ENCODE assay signal across 8 mouse cellular contexts in genomic region chr4:86634873-86635272, GRCm38 (mm10). TPM values are rescaled to one million over a fixed set of nuclear protein-coding genes. Genes with fewer than 3 reads are reported as not detected.
DNase-seq lines count a peak whose midpoint lies in the region; ATAC-seq and TF ChIP-seq lines count a peak whose summit lies in the region.
"Not testable (repeated sequence)": the region's sequence is repeated elsewhere in the genome, so short reads cannot be mapped to it uniquely, and the experiment has no call there.

No protein-coding gene starts in this region.

- H3K4me1 ChIP-seq in cerebellum, adult 2 months (ENCODE audit: control insufficient read depth, insufficient read depth, low read length); kidney, embryonic 15.5 days; lung, embryonic 15.5 days; stomach, embryonic 15.5 days: not testable (repeated sequence)
- H3K4me1 ChIP-seq in liver, embryonic 14.5 days (replicated peaks; ENCODE audit: control insufficient read depth in 2 of 2, insufficient read depth in 2 of 2, low read length in 1 of 2): peaks cover 18 to 19% of the 10 kb centered on the region in 2 experiments

- H3K9me3 ChIP-seq in kidney, embryonic 15.5 days (replicated peaks); liver, embryonic 14.5 days (ENCODE audit: control insufficient read depth, low read length); lung, embryonic 15.5 days; stomach, embryonic 15.5 days: not testable (repeated sequence)

- POLR2A ChIA-PET in Patski (lab: Charles Lee): interaction anchor here (0.7 kb wide), 1 partner anchor 44 kb away, joined by 4 read pairs; no protein-coding TSS in a partner anchor

- TF ChIP-seq CTCF in Patski (IDR thresholded peaks at IDR 0.05); cerebellum, adult 2 months (IDR thresholded peaks at IDR 0.05; ENCODE audit: borderline replicate concordance, insufficient read depth, low read depth, low read length); liver, embryonic 14.5 days (IDR thresholded peaks at IDR 0.05; ENCODE audit: low read depth): not testable (repeated sequence)

- peak; percentile 29 for ATAC-seq in Patski
- peak; percentile 59 for ATAC-seq in erythroid progenitor cell, adult 5-6 weeks (replicated peaks; ENCODE audit: low FRiP score, poor library complexity, severe bottlenecking)
- peak; percentile 88 for ATAC-seq in kidney, embryonic 15.5 days (replicated peaks; ENCODE audit: low FRiP score)
- peak; percentile 100 for ATAC-seq in liver, embryonic 14.5 days (ENCODE audit: insufficient read depth)
- ATAC-seq in lung, embryonic 15.5 days (ENCODE audit: borderline replicate concordance, extremely low read depth, low FRiP score, low TSS enrichment): 0 out of 2 replicates have a peak, but pooled peaks have one; percentile 14
- ATAC-seq in stomach, embryonic 15.5 days (ENCODE audit: insufficient read depth, low FRiP score, low read depth): peak; percentile 96

- not testable (repeated sequence) for H3K4me2 ChIP-seq in kidney, embryonic 15.5 days; liver, embryonic 14.5 days (ENCODE audit: low read depth); lung, embryonic 15.5 days; stomach, embryonic 15.5 days

- not testable (repeated sequence) for H3K9ac ChIP-seq in kidney, embryonic 15.5 days; liver, embryonic 14.5 days (replicated peaks); lung, embryonic 15.5 days; stomach, embryonic 15.5 days

- H3K36me3 ChIP-seq in kidney, embryonic 15.5 days; liver, embryonic 14.5 days (replicated peaks; ENCODE audit: control insufficient read depth, insufficient read depth, low read depth); lung, embryonic 15.5 days; stomach, embryonic 15.5 days: not testable (repeated sequence)

- not testable (repeated sequence) for TF ChIP-seq POLR2A in cerebellum, adult 2 months (IDR thresholded peaks at IDR 0.05; ENCODE audit: borderline replicate concordance, insufficient read depth, low read length)

- peak; percentile 44; the same call in 1 of the 2 replicates for TF ChIP-seq EP300 in liver, embryonic 14.5 days (IDR thresholded peaks at IDR 0.05; ENCODE audit: low read depth)

- DNase-seq in Patski (ENCODE audit: low read depth, low spot score): not testable (repeated sequence)
- peak; percentile 28 to 61 for DNase-seq in cerebellum, adult 2 months
- DNase-seq in cerebellum, postnatal 14 days: peak; percentile 26 to 43
- peak; percentile 14 to 41 (median 20) for DNase-seq in liver, embryonic 14.5 days (ENCODE audit: low read depth in 3 of 3, low spot score in 3 of 3)

- in situ Hi-C loops in Patski (cut with MboI; ENCODE audit: low pct_unique_long_range_greater_than_20kb): not testable (repeated sequence)

- not testable (repeated sequence) for H3K27me3 ChIP-seq in Patski; cerebellum, adult 2 months (ENCODE audit: control insufficient read depth, insufficient read depth, low read length); kidney, embryonic 15.5 days; liver, embryonic 14.5 days (ENCODE audit: control insufficient read depth, insufficient read depth, low read length); lung, embryonic 15.5 days; stomach, embryonic 15.5 days (replicated peaks)

- not testable (repeated sequence) for H3K27ac ChIP-seq in cerebellum, adult 2 months (ENCODE audit: insufficient read depth, low read length); kidney, embryonic 15.5 days; lung, embryonic 15.5 days; stomach, embryonic 15.5 days
- H3K27ac ChIP-seq in liver, embryonic 14.5 days: peak overlapping the region; percentile 85

- CTCF ChIA-PET in Patski (lab: Charles Lee): interaction anchor here (1.4 kb wide), 1 partner anchor 13 kb away, joined by 3 read pairs; no protein-coding TSS in a partner anchor

- H3K4me3 ChIP-seq in cerebellum, adult 2 months (replicated peaks; ENCODE audit: insufficient read depth, low read depth, low read length); kidney, embryonic 15.5 days (replicated peaks); liver, embryonic 14.5 days (ENCODE audit: insufficient read depth in 1 of 2, low read depth in 2 of 2, low read length in 2 of 2); lung, embryonic 15.5 days; stomach, embryonic 15.5 days (replicated peaks): not testable (repeated sequence)

RNA-seq across cellular contexts. Expression of gene Haus6, which starts 23.0 kb away (rescaled TPM):
- 6.2 TPM for polyA plus RNA-seq in Patski (2021)
- polyA plus RNA-seq in cerebellum, adult 2 months (2012; rRNA removed): 4.4 and 4.8 TPM in 2 replicates
- 11.5 and 19.3 TPM in 2 replicates for total RNA-seq in erythroid progenitor cell, adult 5-6 weeks (2015; ENCODE audit: low replicate concordance)
- 16.9 and 27.2 TPM in 2 replicates for total RNA-seq in erythroid progenitor cell, adult 5-6 weeks (2017; ENCODE audit: low replicate concordance)
- 19.3 and 20.7 TPM in 2 replicates for polyA plus RNA-seq in kidney, embryonic 15.5 days (2015; fragmentation: Nextera tagmentation; extraction: Ambion mirVana)
- 3.8 and 5.7 TPM in 2 replicates for polyA plus RNA-seq in liver, embryonic 14.5 days (2012; rRNA removed)
- polyA plus RNA-seq in liver, embryonic 14.5 days (2014; fragmentation: Nextera tagmentation; extraction: Ambion mirVana): 12.7 and 14.2 TPM in 2 replicates
- 21.4 and 21.5 TPM in 2 replicates for polyA plus RNA-seq in lung, embryonic 15.5 days (2015; fragmentation: Nextera tagmentation; extraction: Ambion mirVana)
- polyA plus RNA-seq in stomach, embryonic 15.5 days (2015; fragmentation: Nextera tagmentation; extraction: Ambion mirVana): 14.4 and 14.5 TPM in 2 replicates

RNA-seq across cellular contexts. Expression of gene Plin2, which starts 35.0 kb away (rescaled TPM):
- 104 TPM for polyA plus RNA-seq in Patski (2021)
- 25.5 and 26.7 TPM in 2 replicates for polyA plus RNA-seq in cerebellum, adult 2 months (2012; rRNA removed)
- total RNA-seq in erythroid progenitor cell, adult 5-6 weeks (2015; ENCODE audit: low replicate concordance): 16.3 and 24.1 TPM in 2 replicates
- 18.5 and 30.5 TPM in 2 replicates for total RNA-seq in erythroid progenitor cell, adult 5-6 weeks (2017; ENCODE audit: low replicate concordance)
- polyA plus RNA-seq in kidney, embryonic 15.5 days (2015; fragmentation: Nextera tagmentation; extraction: Ambion mirVana): 58.0 and 70.8 TPM in 2 replicates
- 89.7 and 108 TPM in 2 replicates for polyA plus RNA-seq in liver, embryonic 14.5 days (2012; rRNA removed)
- polyA plus RNA-seq in liver, embryonic 14.5 days (2014; fragmentation: Nextera tagmentation; extraction: Ambion mirVana): 159 and 166 TPM in 2 replicates
- polyA plus RNA-seq in lung, embryonic 15.5 days (2015; fragmentation: Nextera tagmentation; extraction: Ambion mirVana): 124 and 134 TPM in 2 replicates
- polyA plus RNA-seq in stomach, embryonic 15.5 days (2015; fragmentation: Nextera tagmentation; extraction: Ambion mirVana): 76.3 and 82.3 TPM in 2 replicates

RNA-seq across cellular contexts. Expression of gene Rraga, which starts 59.4 kb away (rescaled TPM):
- polyA plus RNA-seq in Patski (2021): 66.0 TPM
- 150 and 151 TPM in 2 replicates for polyA plus RNA-seq in cerebellum, adult 2 months (2012; rRNA removed)
- 19.7 and 40.0 TPM in 2 replicates for total RNA-seq in erythroid progenitor cell, adult 5-6 weeks (2015; ENCODE audit: low replicate concordance)
- total RNA-seq in erythroid progenitor cell, adult 5-6 weeks (2017; ENCODE audit: low replicate concordance): 8.3 and 14.5 TPM in 2 replicates
- polyA plus RNA-seq in kidney, embryonic 15.5 days (2015; fragmentation: Nextera tagmentation; extraction: Ambion mirVana): 82.4 and 83.1 TPM in 2 replicates
- polyA plus RNA-seq in liver, embryonic 14.5 days (2012; rRNA removed): 28.1 and 38.4 TPM in 2 replicates
- 32.3 and 33.5 TPM in 2 replicates for polyA plus RNA-seq in liver, embryonic 14.5 days (2014; fragmentation: Nextera tagmentation; extraction: Ambion mirVana)
- polyA plus RNA-seq in lung, embryonic 15.5 days (2015; fragmentation: Nextera tagmentation; extraction: Ambion mirVana): 71.7 and 77.5 TPM in 2 replicates
- polyA plus RNA-seq in stomach, embryonic 15.5 days (2015; fragmentation: Nextera tagmentation; extraction: Ambion mirVana): 73.3 and 78.0 TPM in 2 replicates

Comparison
In these comparisons a context has a peak if more than half of its experiments do, and no peak if none do; other contexts are left out.
1. ATAC-seq: peak in every context shown above with its lines; median percentile 100 in liver, embryonic 14.5 days; 96 in stomach, embryonic 15.5 days; 88 in kidney, embryonic 15.5 days; 59 in erythroid progenitor cell, adult 5-6 weeks; 29 in Patski; 14 in lung, embryonic 15.5 days.